Mouse (Mus musculus) kidney, postnatal 0 days (tissue): ENCODE results near the gene Tnfsf9. TPM values are rescaled to one million over a fixed set of nuclear protein-coding genes. Genes with fewer than 3 reads are reported as not detected.

Source experiments
- ATAC-seq: fragments of 200-750 bp; cut with Nextera tagmentation; replicated peaks from 2 replicates; pipeline ENCODE4 v1.8.0; 2017; ENCODE audit warnings: low read depth, moderate number of reproducible peaks, moderate TSS enrichment, moderate library complexity; ENCODE audit not compliant: low FRiP score
- DNase-seq: peaks from one replicate; pipeline ENCODE4 v3.0.0-alpha.2; 2016; ENCODE audit warnings: low spot score
- H3K27ac ChIP-seq: fragments of 300-500 bp; sonication (generic); 2 replicates; pipeline ENCODE4 v1.5.1; 2014; ENCODE audit warnings: mild to moderate bottlenecking
- H3K27me3 ChIP-seq: fragments of 300-500 bp; sonication (generic); 2 replicates; pipeline ENCODE4 v1.6.1; 2014; ENCODE audit warnings: low read length, mixed read lengths; ENCODE audit not compliant: insufficient read depth
- H3K36me3 ChIP-seq: fragments of 300-500 bp; sonication (generic); 2 replicates; pipeline ENCODE4 v1.6.1; 2014; ENCODE audit warnings: low read length, mixed read lengths; ENCODE audit not compliant: insufficient read depth
- H3K4me1 ChIP-seq: fragments of 300-500 bp; sonication (generic); replicated peaks from 2 replicates; pipeline ENCODE4 v1.6.1; 2014; ENCODE audit warnings: antibody characterized with exemption, low read length, mixed read lengths; ENCODE audit not compliant: insufficient read depth
- H3K4me2 ChIP-seq: fragments of 300-500 bp; sonication (generic); 2 replicates; pipeline ENCODE4 v1.6.1; 2014; ENCODE audit warnings: mild to moderate bottlenecking, low read length, moderate library complexity, mixed read lengths
- H3K4me3 ChIP-seq: fragments of 300-500 bp; sonication (generic); replicated peaks from 2 replicates; pipeline ENCODE4 v1.5.1; 2014; ENCODE audit warnings: low read depth, low read length
- H3K9ac ChIP-seq: fragments of 300-500 bp; sonication (generic); 2 replicates; pipeline ENCODE4 v1.6.1; 2014; ENCODE audit warnings: low read depth, low read length
- H3K9me3 ChIP-seq: fragments of 300-500 bp; sonication (generic); replicated peaks from 2 replicates; pipeline ENCODE4 v1.6.1; 2016; ENCODE audit warnings: low read length, inconsistent platforms, mixed read lengths
- CTCF ChIP-seq: IDR thresholded peaks from 2 replicates; pipeline ENCODE4 v1.5.1; 2016; ENCODE audit warnings: antibody characterized with exemption, low read depth, mild to moderate bottlenecking, moderate library complexity
- WGBS: fragments of 180-500 bp; shearing (Covaris S2); extraction: QIAGEN DNeasy Blood & Tissue Kit; methylation state at CpG from one replicate; pipeline ENCODE4 v1.1.7; 2014; 5-methylcytosine and 5-hydroxymethylcytosine counted together
- polyA plus RNA-seq: library from polyadenylated mRNA; unstranded; fragments of >200 nt; fragmentation: Nextera tagmentation; extraction: Ambion mirVana; gene quantifications from 2 replicates; pipeline ENCODE4 v1.2.1, GENCODE M21; 2015

The Tnfsf9 gene
- polyA plus RNA-seq, 1 experiment from 2014 or later, result 6.1 TPM

DNA sequence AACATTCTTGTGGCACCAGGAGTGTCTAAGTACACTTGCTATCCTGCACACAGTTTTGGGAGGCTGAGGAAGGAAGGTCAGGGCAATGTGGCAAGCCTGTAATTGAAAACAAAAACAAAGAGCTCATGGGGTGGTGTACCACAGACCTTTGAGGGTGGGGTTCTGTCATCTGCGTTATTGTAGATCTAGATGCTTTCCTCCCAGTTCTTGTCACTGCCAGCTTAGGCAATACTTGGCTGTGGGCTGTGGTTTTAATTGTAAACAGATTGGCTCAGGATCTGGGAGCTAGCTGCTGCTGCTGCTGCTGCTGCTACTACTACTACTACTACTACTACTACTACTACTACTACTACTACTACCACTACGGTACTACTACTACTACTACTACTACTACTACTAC, 2.8 kb upstream of the Tnfsf9 start:
- no peak overlapping the region for H3K27ac ChIP-seq
- ATAC-seq (no peak), DNase-seq (no peak)
- H3K9me3 ChIP-seq, result no peaks in the 10 kb centered on the region
- no peaks in the 10 kb centered on the region for H3K36me3 ChIP-seq
- H3K4me3 ChIP-seq, result no peak overlapping the region
- no peak overlapping the region for H3K4me2 ChIP-seq
- TF ChIP-seq CTCF, result no peak
- H3K27me3 ChIP-seq, result no peaks in the 10 kb centered on the region
- WGBS, result 84% methylated on average over 2 of the region's 2 CpGs
- no peak overlapping the region for H3K9ac ChIP-seq
- H3K4me1 ChIP-seq, result peaks cover 9% of the 10 kb centered on the region

DNA sequence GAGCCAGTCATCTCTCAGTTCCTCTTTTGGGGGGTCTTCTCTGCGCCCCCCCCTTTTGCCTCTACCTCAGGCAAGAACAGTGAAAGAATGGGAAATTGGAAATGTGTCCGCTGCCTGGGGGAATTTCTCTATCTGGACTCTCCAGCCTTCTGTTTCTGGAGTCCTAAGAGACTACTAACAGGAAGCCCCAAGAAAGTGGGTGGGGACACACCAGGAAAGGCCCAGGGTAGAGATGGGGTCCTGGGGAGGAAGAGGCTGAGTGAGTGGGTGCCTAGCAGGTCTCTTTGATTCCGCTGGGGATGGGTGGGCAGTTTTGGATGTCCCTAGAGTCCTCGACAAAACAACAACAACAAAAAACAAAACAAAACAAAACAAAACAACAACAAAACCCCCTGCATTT, 629 bp upstream of the Tnfsf9 start:
- DNase-seq (no peak), ATAC-seq (no peak)
- no peaks in the 10 kb centered on the region for H3K27me3 ChIP-seq
- H3K27ac ChIP-seq, result peak overlapping the region; percentile 60
- H3K4me2 ChIP-seq, result peak overlapping the region; percentile 70
- 44% methylated on average over 4 of the region's 4 CpGs for WGBS
- no peaks in the 10 kb centered on the region for H3K36me3 ChIP-seq
- TF ChIP-seq CTCF, result no peak
- no peak overlapping the region for H3K9ac ChIP-seq
- H3K4me3 ChIP-seq, result peak overlapping the region; percentile 65
- H3K9me3 ChIP-seq, result no peaks in the 10 kb centered on the region
- H3K4me1 ChIP-seq, result peaks cover 9% of the 10 kb centered on the region

- Histone ChIP-seq H3K4me3 (peak overlapping the region; percentile 65), H3K36me3 (no peaks in the 10 kb centered on the region), H3K9me3 (no peaks in the 10 kb centered on the region), H3K4me2 (peak overlapping the region; percentile 70), H3K4me1 (peaks cover 9% of the 10 kb centered on the region), H3K9ac (peak overlapping the region; percentile 67; the same call in 1 of the 2 replicates), H3K27me3 (no peaks in the 10 kb centered on the region), H3K27ac (no peak overlapping the region)
- no peak for DNase-seq
- 6% methylated on average over 9 of the region's 9 CpGs for WGBS
- ATAC-seq, result no peak
- no peak for TF ChIP-seq CTCF
These were observed 877 bp downstream of the Tnfsf9 start for GRCm38 (mm10) chr17:57106035-57106368.

GRCm38 (mm10) chr17:57107064-57107463, 1.9 kb downstream of the Tnfsf9 start:
- Histone ChIP-seq H3K9me3 (no peaks in the 10 kb centered on the region), H3K27me3 (no peaks in the 10 kb centered on the region), H3K27ac (no peak overlapping the region), H3K4me3 (no peak overlapping the region), H3K36me3 (no peaks in the 10 kb centered on the region), H3K9ac (no peak overlapping the region), H3K4me2 (no peak overlapping the region), H3K4me1 (peaks cover 9% of the 10 kb centered on the region)
- TF ChIP-seq CTCF, result no peak
- DNase-seq (no peak), ATAC-seq (no peak)
- whole genome bisulfite sequencing, result 87% methylated on average over 5 of the region's 5 CpGs

GRCm38 (mm10) chr17:57108040-57108665, 3.0 kb downstream of the Tnfsf9 start:
- H3K4me3 ChIP-seq, result no peak overlapping the region
- H3K4me2 ChIP-seq, result no peak overlapping the region
- H3K9me3 ChIP-seq, result no peaks in the 10 kb centered on the region
- H3K9ac ChIP-seq, result no peak overlapping the region
- H3K27ac ChIP-seq, result no peak overlapping the region
- DNase-seq (no peak), ATAC-seq (no peak)
- WGBS, result 80% methylated on average over 7 of the region's 7 CpGs
- peaks cover 9% of the 10 kb centered on the region for H3K4me1 ChIP-seq
- no peaks in the 10 kb centered on the region for H3K36me3 ChIP-seq
- H3K27me3 ChIP-seq, result no peaks in the 10 kb centered on the region
- TF ChIP-seq CTCF, result no peak

DNA sequence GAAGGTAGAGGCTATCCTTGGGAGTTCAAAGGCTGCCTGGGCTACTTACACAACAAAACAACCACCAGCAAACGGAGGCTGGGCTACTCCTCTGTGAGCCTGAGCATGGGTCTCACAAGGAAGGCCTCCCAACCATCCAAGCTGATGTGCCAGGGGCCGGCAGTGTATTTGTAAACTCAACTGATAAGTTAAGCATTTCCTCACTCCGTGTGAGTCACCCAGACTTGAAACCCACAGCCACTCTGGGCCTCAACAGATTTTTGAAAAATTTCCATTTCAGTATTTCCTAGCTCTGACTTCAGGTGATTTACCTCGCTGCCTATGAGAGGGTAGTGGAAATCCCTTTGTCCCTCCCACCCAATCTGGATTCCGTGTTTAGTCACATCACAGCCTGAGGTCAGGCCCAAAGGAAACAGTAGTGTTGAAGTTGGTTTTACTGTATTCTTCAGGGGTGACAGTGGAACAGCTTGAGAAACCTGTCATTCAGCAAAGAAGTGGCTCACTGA, 3.6 kb downstream of the Tnfsf9 start:
- no peaks in the 10 kb centered on the region for H3K9me3 ChIP-seq
- TF ChIP-seq CTCF, result no peak
- no peak overlapping the region for H3K27ac ChIP-seq
- no peaks in the 10 kb centered on the region for H3K36me3 ChIP-seq
- DNase-seq (no peak), ATAC-seq (no peak)
- H3K9ac ChIP-seq, result no peak overlapping the region
- no peaks in the 10 kb centered on the region for H3K27me3 ChIP-seq
- peaks cover 9% of the 10 kb centered on the region for H3K4me1 ChIP-seq
- H3K4me2 ChIP-seq, result no peak overlapping the region
- no peak overlapping the region for H3K4me3 ChIP-seq
- 46% methylated on average over 5 of the region's 5 CpGs for WGBS

DNA sequence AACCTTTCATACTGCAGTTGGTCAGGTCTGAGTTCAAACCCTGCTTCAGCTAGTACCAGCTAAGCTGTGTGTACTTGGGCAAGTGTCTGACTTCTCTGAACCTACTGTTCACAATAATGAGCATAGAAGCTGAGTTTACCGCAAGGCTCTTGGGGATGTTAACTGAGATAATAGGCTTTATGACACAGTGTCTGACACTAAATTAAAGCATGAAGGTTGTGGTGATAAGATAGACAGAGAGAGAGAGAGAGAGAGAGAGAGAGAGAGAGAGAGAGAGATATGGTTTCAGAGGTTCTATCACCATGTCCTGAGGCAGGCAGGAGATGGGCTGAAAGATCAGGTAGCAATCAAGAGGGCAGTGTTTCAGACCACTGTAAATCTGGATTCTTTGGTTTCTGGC, 4.9 kb downstream of the Tnfsf9 start:
- 79% methylated on average over 1 of the region's 1 CpGs for WGBS
- H3K4me1 ChIP-seq, result no peaks in the 10 kb centered on the region; the same call in 1 of the 2 replicates
- no peaks in the 10 kb centered on the region for H3K9me3 ChIP-seq
- no peak overlapping the region for H3K4me2 ChIP-seq
- no peaks in the 10 kb centered on the region for H3K36me3 ChIP-seq
- no peak for DNase-seq
- no peak for TF ChIP-seq CTCF
- no peak overlapping the region for H3K9ac ChIP-seq
- no peak overlapping the region for H3K4me3 ChIP-seq
- H3K27me3 ChIP-seq, result no peaks in the 10 kb centered on the region
- H3K27ac ChIP-seq, result no peak overlapping the region
- no peak for ATAC-seq
